Mouse (Mus musculus) inflammation-experienced regulatory T-cells, adult 16 weeks (primary cell): Measurements from ENCODE around the gene Gm5538. TPM values are rescaled to one million over a fixed set of nuclear protein-coding genes. Genes with fewer than 3 reads are reported as not detected.

ENCODE experiments used
- polyA plus RNA-seq: library from polyadenylated mRNA; unstranded; fragments of 100-300 nt; shearing (Covaris generic); gene quantifications from one replicate; pipeline ENCODE4 v1.2.1, GENCODE M21; 2017

Gene Gm5538
- polyA plus RNA-seq = 0.79 TPM

DNA sequence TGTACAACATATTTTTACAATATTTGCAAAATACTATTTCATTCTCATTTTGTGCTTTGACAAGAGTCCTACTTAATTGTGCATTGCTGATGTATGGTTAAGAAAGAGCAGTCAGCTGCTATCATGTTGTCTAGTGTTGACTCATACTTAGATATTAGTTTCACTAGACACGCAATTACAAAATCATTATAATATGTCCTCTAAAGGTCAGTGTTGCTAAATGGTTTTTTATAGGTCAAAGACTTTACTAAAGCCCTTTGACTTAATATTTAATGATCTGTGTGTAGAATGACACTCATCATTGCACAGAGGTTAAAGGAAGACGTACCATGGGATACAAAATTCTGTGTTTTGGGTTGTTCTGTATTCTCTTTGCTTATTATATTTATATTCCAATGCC lies at the start of gene Gm5538:
Gm5538 (plus strand) TSS at position 301 of the 400 bp plus-strand sequence.

Other genes with a start within 250 kb of the Gm5538 start
- gene Gm8298, start 131.3 kb downstream of the Gm5538 start, polyA plus RNA-seq = not detected
- gene C130079G13Rik, start 195.4 kb downstream of the Gm5538 start, polyA plus RNA-seq = not detected